Mouse (Mus musculus) forebrain, embryonic 16.5 days (tissue): Measurements from ENCODE around the gene Cux2. TPM values are rescaled to one million over a fixed set of nuclear protein-coding genes. Genes with fewer than 3 reads are reported as not detected.
"Not testable (repeated sequence)": the region's sequence is repeated elsewhere in the genome, so short reads cannot be mapped to it uniquely, and the experiment has no call there.

Experiments used
- ATAC-seq: fragments of 200-750 bp; cut with Nextera tagmentation; 2 replicates; pipeline ENCODE4 v1.8.0; 2017; ENCODE audit warnings: mild to moderate bottlenecking, moderate library complexity
- H3K27ac ChIP-seq: fragments of 300-500 bp; sonication (generic); 2 replicates; pipeline ENCODE4 v1.5.1; 2014; ENCODE audit warnings: low read length, control low read depth
- H3K27me3 ChIP-seq: fragments of 300-500 bp; sonication (generic); replicated peaks from 2 replicates; pipeline ENCODE4 v1.6.1; 2014; ENCODE audit warnings: low read length; ENCODE audit not compliant: control insufficient read depth, insufficient read depth
- H3K36me3 ChIP-seq: fragments of 300-500 bp; sonication (generic); 2 replicates; pipeline ENCODE4 v1.6.1; 2014; ENCODE audit not compliant: control insufficient read depth, insufficient read depth
- H3K4me1 ChIP-seq: fragments of 300-500 bp; sonication (generic); replicated peaks from 2 replicates; pipeline ENCODE4 v1.6.1; 2014; ENCODE audit warnings: low read length; ENCODE audit not compliant: control insufficient read depth, insufficient read depth
- H3K4me2 ChIP-seq: fragments of 300-500 bp; sonication (generic); 2 replicates; pipeline ENCODE4 v1.6.1; 2014; ENCODE audit warnings: mild to moderate bottlenecking, low read length, control low read depth
- H3K4me3 ChIP-seq: fragments of 300-500 bp; sonication (generic); replicated peaks from 2 replicates; pipeline ENCODE4 v1.5.1; 2014; ENCODE audit warnings: mild to moderate bottlenecking, low read length, control low read depth
- H3K9ac ChIP-seq: fragments of 300-500 bp; sonication (generic); replicated peaks from 2 replicates; pipeline ENCODE4 v1.6.1; 2014; ENCODE audit warnings: low read depth, low read length, control low read depth
- H3K9me3 ChIP-seq: fragments of 300-500 bp; sonication (generic); 2 replicates; pipeline ENCODE4 v1.6.1; 2016; ENCODE audit warnings: low read length; ENCODE audit not compliant: control insufficient read depth
- WGBS: fragments of 180-500 bp; shearing (Covaris S2); extraction: QIAGEN DNeasy Blood & Tissue Kit; methylation state at CpG from one replicate; pipeline ENCODE4 v1.1.7; 2014; 5-methylcytosine and 5-hydroxymethylcytosine counted together
- polyA plus RNA-seq: library from polyadenylated mRNA; unstranded; fragments of >200 nt; fragmentation: Nextera tagmentation; extraction: Ambion mirVana; gene quantifications from 2 replicates; pipeline ENCODE4 v1.2.1, GENCODE M21; 2015

Cux2 gene
- polyA plus RNA-seq, 1 experiment from 2014 or later = 32.0 TPM

DNA sequence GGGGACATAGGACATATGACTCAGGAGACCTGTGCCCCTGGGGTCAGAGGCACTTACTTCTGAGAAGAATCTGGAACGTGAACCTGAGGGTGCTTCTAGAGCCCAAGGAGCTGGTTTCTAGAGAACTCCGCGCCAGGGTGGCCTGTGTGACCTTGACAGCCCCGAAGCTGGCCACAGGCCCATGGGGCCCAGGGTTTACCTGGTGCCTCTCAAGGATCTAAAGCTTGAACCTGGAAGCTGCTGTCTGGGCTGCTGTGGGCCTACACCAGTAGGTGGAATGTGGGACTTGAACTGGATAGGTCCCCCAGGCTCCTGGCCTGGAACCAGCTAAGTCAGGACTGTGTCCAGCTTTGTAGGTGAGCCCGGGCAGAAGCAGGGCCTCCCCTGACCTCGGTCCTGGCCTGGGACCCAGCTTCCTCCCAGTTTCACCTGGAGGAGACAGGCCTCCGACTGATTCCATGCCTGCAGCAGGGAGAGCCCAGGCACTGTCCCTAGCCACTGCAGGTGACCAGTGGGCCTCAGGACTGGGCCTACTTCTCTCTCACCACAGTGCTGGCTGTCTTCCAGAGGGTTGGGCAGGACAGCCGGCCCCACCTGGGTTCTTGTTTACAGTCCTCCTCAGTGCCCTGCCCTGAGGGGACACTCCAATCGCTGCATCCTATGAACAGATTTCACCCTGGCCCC lies 196.4 kb downstream of the Cux2 start:
- H3K27me3 ChIP-seq = no peaks in the 10 kb centered on the region
- no peak overlapping the region for H3K27ac ChIP-seq

DNA sequence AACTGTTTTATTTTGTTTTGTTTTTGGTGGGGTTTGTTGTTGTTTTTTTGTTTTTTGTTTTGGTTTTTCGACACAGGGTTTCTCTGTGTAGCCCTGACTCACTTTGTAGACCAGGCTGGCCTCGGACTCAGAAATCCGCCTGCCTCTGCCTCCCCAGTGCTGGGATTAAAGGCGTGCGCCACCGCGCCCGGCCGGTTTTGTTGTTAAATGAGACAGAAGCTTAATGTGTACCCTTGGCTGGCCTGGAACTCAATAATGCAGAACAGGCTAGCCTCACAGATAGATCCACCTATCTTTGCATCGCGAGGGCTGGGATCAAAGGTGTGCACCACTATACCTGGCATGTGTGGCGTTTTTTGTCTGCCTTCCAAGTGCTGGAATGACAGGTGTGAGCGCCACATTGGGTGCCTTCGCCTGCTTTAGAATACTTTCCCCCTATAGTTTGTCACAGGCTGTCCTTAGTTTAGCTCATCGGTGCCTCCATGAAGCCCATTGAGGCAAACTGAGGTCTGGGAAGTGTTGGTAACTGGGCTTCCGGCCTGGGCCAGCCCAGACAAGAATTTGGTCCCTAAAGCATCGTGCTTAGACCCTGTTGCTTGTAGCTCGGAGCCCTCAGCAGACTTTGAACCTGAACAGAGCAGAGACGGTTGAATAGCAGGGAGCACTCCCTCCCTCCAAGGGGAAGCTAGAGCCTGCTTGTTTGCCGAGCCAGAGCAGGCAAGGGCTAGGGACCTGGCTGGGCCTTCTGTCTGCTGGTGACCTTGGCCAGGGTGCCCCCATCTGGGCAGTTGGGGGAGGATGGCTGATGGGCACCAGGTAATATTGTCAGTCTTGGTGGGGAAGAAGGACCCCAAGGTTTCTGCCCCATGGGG lies 200.2 kb downstream of the Cux2 start:
- no peaks in the 10 kb centered on the region for H3K9me3 ChIP-seq
- H3K36me3 ChIP-seq = peaks cover 15% of the 10 kb centered on the region
- no peak for ATAC-seq
- H3K4me1 ChIP-seq = peaks cover 34% of the 10 kb centered on the region
- peak overlapping the region; percentile 87 for H3K9ac ChIP-seq
- 37% methylated on average over 20 of the region's 20 CpGs for WGBS
- peak overlapping the region; percentile 93 for H3K4me3 ChIP-seq
- H3K4me2 ChIP-seq = peak overlapping the region; percentile 60
- H3K27ac ChIP-seq = 0 out of 2 replicates have a peak overlapping the region, but pooled peaks have one; percentile 8
- H3K27me3 ChIP-seq = 0 out of 2 replicates have a peak, but pooled peaks cover 3% of the 10 kb centered on the region

More for the DNA sequence above, 196.4 kb downstream of the Cux2 start:
- Histone ChIP-seq H3K9me3 (no peaks in the 10 kb centered on the region), H3K4me3 (no peak overlapping the region), H3K4me1 (peaks cover 29% of the 10 kb centered on the region), H3K4me2 (no peak overlapping the region), H3K9ac (no peak overlapping the region), H3K36me3 (peaks cover 15% of the 10 kb centered on the region)
- ATAC-seq = no peak
- WGBS = 84% methylated on average over 9 of the region's 9 CpGs

DNA sequence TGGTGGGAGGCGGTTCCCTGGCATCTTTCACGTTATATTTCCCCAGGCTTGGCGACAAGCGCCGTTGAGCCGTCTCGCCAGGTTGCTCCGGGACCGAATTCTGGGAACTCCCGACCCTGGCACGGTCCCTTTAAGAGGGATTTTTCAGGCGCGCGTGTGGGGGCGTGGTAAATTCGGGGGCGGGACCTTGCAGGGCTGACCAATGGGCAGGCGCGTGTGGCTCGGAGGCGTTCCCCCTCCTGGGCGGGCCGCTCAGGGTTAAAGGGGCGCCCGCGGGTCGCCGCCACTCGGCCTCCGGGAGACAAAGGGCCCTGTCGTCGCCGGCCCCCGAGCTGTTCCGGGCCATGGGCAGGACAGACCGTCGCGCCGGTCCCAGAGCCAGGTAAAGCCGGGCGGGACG lies 201.2 kb downstream of the Cux2 start, which contains the start of gene Pheta1:
Pheta1 (plus strand) TSS at position 242 of the 400 bp plus-strand sequence.
- peaks cover 15% of the 10 kb centered on the region for H3K36me3 ChIP-seq
- H3K4me1 ChIP-seq = peaks cover 28% of the 10 kb centered on the region
- peak within 1 kb of the TSS; percentile 87 for H3K9ac ChIP-seq
- under 1% methylated on average over 41 of the region's 42 CpGs for WGBS
- H3K27me3 ChIP-seq = 0 out of 2 replicates have a peak, but pooled peaks cover 3% of the 10 kb centered on the region
- H3K9me3 ChIP-seq = no peaks in the 10 kb centered on the region
- H3K4me3 ChIP-seq = peak within 1 kb of the TSS; percentile 93
- H3K27ac ChIP-seq = peak within 1 kb of the TSS; percentile 60
- peak; percentile 94 for ATAC-seq
- peak within 1 kb of the TSS; percentile 60 for H3K4me2 ChIP-seq

DNA sequence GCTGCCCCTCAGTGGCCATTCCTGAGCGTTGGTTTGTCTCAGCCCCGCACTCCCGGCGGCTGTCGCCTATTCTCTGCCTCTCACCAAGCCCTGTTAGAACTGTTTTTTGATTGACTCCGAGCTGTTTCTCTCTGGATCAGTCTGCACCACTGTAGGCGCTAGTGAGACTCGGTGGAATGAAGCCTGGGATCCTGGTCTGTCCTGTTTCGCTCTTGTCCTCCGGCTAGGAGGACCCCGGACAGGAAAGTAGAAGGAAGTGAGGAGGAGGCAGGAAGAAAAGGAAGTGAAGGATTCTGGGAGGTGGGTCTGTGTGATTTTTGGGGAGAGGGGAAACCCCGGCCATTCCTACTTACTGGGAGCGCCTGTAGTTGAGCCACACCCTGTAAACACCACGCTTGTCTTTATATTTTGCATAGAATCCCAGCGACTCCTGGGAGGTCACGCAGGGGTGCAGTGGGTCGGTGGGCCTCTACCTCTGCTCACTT lies 201.8 kb downstream of the Cux2 start:
- Histone ChIP-seq H3K4me2 (peak overlapping the region; percentile 60), H3K27me3 (0 out of 2 replicates have a peak, but pooled peaks cover 3% of the 10 kb centered on the region), H3K4me1 (peaks cover 28% of the 10 kb centered on the region), H3K4me3 (peak overlapping the region; percentile 93), H3K27ac (peak overlapping the region; percentile 60), H3K9ac (peak overlapping the region; percentile 56), H3K9me3 (no peaks in the 10 kb centered on the region), H3K36me3 (peaks cover 9% of the 10 kb centered on the region)
- WGBS = under 1% methylated on average over 17 of the region's 17 CpGs
- ATAC-seq = peak; percentile 26

DNA sequence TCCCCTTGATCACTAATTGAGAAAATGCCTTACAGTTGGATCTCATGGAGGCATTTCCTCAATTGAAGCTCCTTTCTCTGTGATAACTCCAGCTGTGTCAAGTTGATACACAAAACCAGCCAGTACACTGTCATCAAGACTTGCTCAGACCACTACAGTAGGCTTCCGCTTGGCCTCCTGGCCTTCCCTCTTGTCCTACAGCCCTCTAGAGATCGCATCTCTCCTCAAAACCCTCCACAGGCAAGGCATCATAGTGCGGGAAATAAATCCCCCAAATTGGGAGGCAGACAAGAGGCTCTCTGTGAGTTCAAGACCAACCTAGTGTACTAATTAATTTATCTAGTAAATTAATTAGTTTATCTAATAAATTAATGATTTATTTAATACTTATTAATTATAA lies 202.6 kb downstream of the Cux2 start:
- not testable (repeated sequence) for H3K4me2 ChIP-seq, ATAC-seq, H3K36me3 ChIP-seq, H3K27ac ChIP-seq, H3K4me3 ChIP-seq, H3K27me3 ChIP-seq, H3K9ac ChIP-seq, H3K9me3 ChIP-seq
- 77% methylated on average over 3 of the region's 3 CpGs for WGBS
- peaks cover 32% of the 10 kb centered on the region for H3K4me1 ChIP-seq

DNA sequence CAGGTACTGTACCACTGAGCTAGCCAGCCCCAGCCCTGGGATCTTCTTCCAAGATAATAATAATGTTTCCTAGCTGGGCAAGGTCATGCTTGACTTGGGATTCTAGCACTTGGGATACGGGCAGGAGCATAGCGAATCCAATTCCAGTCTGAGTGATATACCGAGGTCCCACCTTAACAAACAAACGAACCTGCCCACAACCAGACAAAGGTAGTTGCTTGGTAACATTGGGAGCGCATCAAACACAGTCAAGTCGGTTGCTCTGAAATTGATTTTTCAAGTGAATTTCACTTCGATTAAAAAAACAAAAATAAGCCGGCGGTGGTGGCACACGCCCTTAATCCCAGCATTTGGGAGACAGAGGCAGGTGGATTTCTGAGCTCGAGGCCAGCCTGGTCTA lies 203.6 kb downstream of the Cux2 start:
- H3K9me3 ChIP-seq = no peaks in the 10 kb centered on the region
- ATAC-seq = no peak
- no peak overlapping the region for H3K27ac ChIP-seq
- H3K4me2 ChIP-seq = no peak overlapping the region
- H3K4me3 ChIP-seq = no peak overlapping the region
- 86% methylated on average over 11 of the region's 11 CpGs for WGBS
- no peaks in the 10 kb centered on the region for H3K36me3 ChIP-seq
- no peak overlapping the region for H3K9ac ChIP-seq
- H3K27me3 ChIP-seq = peaks cover 10% of the 10 kb centered on the region; the same call in 1 of the 2 replicates
- peaks cover 32% of the 10 kb centered on the region for H3K4me1 ChIP-seq

DNA sequence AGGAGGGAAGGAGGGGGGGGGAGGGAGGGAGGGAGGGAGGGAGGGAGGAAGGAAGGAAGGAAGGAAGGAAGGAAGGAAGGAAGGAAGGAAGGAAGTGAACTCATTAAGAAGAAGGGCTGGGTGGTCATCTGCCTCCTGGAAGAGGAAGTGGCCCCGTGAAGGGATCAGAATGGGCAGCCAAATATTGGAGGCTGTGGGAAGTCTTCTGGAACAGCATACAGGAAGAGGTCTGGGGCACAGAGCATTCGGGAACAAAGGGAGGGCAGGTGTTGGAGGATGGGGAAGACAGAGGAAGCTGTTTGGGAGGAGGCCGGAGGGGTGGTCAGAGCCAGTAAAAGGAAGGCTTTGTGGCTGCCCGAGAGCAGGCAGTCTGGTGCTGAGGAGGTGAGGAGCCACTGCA lies 204.5 kb downstream of the Cux2 start:
- WGBS = 44% methylated on average over 4 of the region's 4 CpGs
- H3K36me3 ChIP-seq = no peaks in the 10 kb centered on the region
- H3K4me2 ChIP-seq = no peak overlapping the region
- peaks cover 2% of the 10 kb centered on the region; the same call in 1 of the 2 replicates for H3K9me3 ChIP-seq
- no peak overlapping the region for H3K4me3 ChIP-seq
- ATAC-seq = no peak
- no peak overlapping the region for H3K27ac ChIP-seq
- H3K9ac ChIP-seq = no peak overlapping the region
- peaks cover 10% of the 10 kb centered on the region; the same call in 1 of the 2 replicates for H3K27me3 ChIP-seq
- H3K4me1 ChIP-seq = peaks cover 22% of the 10 kb centered on the region

DNA sequence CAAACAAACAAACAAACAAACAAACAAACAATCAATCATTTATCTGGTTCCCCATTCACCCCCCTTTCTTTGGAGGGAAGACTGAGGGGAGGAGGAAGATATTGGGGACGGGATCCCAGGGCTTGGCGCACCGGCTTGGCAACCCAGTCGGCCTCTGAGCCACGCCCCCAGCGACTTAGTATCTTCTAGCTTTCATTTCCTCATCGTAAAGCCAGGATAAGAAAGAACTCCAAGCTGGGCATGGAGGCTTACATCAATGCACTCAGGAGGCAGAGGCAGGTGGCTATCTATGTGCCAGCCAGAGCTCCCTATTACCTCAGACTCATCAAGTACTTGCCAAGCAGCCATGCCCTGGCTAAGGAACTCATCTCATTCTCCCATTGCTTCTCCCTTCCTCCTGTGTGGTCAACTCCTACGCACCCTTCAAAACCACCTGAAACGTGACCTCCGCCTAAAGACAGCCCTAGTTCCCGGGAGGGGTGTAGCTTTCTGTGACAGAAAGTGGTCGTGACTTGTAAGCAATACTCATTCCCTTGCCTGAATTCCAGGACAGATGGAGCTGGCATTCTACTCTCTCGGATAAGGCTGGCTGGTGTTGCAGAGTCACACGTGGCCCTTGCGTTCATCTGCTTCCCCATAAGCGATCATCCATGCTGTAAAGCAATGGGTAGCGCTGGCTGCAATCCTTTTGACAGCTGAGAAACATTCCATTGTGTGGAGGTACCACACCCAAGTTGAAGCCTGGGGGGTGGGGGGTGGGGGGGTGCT lies 206.6 kb downstream of the Cux2 start:
- Histone ChIP-seq H3K27me3 (peaks cover 20% of the 10 kb centered on the region), H3K4me2 (peak overlapping the region; percentile 71), H3K9me3 (peaks cover 2% of the 10 kb centered on the region; the same call in 1 of the 2 replicates), H3K36me3 (no peaks in the 10 kb centered on the region), H3K4me3 (peak overlapping the region; percentile 48; the same call in 1 of the 2 replicates), H3K9ac (no peak overlapping the region), H3K4me1 (peaks cover 19% of the 10 kb centered on the region), H3K27ac (no peak overlapping the region)
- 0 out of 2 replicates have a peak, but pooled peaks have one; percentile 5 for ATAC-seq
- WGBS = 12% methylated on average over 17 of the region's 17 CpGs
